Mouse (Mus musculus) liver, adult (tissue): ENCODE measurements around the gene Fgf16.

Experiments used
- GATA4 ChIP-seq: IDR thresholded peaks from 2 replicates; pipeline ENCODE4 v1.6.1; 2014; ENCODE audit warnings: mild to moderate bottlenecking, low read length; ENCODE audit not compliant: insufficient replicate concordance

Fgf16 gene

GRCm38 (mm10) chrX:105764162-105765004 lies at the start of gene Fgf16:
TSS of gene Fgf16 (plus strand) at chrX:105764279.
- TF ChIP-seq GATA4, result no peak

- no peak for TF ChIP-seq GATA4
Measured at GRCm38 (mm10) chrX:105714740-105715139, 49.3 kb upstream of the Fgf16 start.

GRCm38 (mm10) chrX:105715789-105716321 lies 48.2 kb upstream of the Fgf16 start:
- TF ChIP-seq GATA4, result no peak

GRCm38 (mm10) chrX:105718388-105718787 lies 45.7 kb upstream of the Fgf16 start:
- no peak for TF ChIP-seq GATA4

- no peak for TF ChIP-seq GATA4
Measured at GRCm38 (mm10) chrX:105718943-105719342, 45.1 kb upstream of the Fgf16 start.

DNA sequence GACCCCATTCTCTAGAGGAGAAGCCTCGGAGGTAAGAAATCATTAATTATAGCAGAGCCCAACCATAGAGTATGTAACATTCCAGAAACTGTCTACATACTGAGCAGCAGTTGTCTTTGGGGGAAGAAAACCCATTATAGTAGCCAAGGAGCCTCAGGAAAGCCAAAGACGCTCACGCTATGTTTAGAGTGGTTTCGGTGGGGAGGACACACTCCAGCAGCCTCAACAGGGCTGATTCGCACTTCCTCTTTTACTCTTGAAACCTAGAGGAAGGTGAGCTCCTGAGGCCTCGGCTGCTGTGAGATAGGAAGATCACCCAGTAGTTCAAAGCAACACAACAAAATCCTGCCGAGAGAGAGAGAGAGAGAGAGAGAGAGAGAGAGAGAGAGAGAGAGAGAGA lies 39.9 kb upstream of the Fgf16 start:
- TF ChIP-seq GATA4, result no peak

DNA sequence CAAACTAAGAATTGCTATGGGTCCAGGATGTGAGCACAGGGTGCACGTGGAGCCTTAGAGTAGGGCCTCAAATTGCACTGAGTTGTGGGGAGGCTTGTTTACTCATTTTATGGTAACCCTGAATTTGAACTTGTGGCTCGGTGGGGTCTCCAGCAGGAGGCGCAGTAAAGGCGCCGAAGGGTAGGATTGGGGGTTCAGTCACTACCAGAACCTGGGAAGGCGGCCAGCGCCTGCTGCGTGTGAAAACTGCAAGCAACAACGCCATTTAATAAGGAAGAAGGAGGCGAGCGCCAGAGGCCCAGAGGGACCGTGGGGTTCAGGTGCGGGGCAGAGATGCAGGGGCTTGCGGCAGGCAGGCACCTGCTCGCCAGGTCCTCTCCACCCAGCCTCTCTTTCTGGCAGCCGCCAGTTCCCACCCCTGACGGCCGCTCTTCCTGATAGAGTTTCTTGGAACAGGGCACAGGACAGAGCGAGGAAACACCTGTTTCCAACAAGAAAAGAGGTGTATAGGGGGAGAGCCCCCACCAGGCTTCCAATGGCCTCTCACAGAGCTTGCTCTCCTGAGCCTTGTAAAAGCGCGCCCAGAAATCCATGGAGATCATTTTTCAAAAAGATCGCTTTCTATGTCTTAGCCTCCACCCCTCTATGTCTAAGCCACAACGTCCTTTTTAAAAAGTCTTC lies 1.1 kb upstream of the Fgf16 start:
- TF ChIP-seq GATA4, result no peak

GRCm38 (mm10) chrX:105763612-105764011 lies 467 bp upstream of the Fgf16 start:
- no peak for TF ChIP-seq GATA4

DNA sequence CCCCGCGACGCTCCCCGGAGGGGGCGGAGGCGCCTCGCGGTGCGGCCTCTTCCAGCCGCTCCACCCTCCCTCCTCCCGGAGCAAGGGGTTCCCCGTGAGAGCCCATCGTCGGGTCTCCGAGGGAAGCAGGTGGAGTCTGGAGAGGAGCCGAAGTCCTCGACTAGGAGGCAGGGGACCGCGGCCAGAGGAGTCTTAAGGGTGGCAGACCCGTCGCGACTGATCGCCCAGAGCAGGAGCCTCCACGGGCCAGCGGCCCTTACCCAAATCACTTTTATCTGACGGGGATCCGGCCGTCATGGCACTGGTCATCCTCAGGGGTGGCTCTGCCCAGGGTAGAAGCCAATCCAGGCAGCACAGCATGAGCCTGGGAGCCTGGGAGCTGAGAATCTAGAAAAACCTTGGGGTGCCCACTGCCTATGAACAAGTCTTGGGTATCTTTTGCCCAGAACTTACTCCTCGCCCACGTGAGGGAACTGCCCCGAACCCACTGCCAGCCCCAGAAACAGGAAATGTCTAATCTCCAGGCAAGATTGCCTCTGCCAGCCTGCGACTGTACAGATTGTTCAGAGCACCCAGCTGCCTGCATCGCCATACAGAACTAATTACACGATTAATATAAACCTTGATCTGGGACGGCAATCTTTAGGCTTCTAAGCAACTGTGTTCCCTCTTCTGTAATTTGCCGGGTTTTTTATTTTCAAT lies 1.1 kb downstream of the Fgf16 start:
- TF ChIP-seq GATA4, result no peak

DNA sequence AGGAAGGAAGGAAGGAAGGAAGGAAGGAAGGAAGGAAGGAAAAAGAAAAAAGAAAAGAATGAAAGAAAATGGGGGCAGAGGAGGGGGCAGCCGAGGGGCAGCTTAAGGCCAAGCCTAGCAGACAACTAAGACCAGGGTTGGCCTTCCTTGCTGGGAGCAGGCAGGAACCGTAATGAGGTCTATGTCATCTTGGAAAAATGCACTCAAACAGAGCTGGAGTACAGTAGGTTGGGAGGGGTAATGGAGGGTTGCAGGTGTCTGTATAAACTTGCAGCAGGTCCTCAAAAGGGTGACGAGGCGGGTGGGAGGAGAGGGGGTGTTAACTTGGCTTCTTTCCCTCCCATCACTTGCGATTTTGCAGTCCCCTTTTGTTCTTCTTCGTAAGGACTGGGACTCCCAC lies 1.9 kb downstream of the Fgf16 start:
- no peak for TF ChIP-seq GATA4

DNA sequence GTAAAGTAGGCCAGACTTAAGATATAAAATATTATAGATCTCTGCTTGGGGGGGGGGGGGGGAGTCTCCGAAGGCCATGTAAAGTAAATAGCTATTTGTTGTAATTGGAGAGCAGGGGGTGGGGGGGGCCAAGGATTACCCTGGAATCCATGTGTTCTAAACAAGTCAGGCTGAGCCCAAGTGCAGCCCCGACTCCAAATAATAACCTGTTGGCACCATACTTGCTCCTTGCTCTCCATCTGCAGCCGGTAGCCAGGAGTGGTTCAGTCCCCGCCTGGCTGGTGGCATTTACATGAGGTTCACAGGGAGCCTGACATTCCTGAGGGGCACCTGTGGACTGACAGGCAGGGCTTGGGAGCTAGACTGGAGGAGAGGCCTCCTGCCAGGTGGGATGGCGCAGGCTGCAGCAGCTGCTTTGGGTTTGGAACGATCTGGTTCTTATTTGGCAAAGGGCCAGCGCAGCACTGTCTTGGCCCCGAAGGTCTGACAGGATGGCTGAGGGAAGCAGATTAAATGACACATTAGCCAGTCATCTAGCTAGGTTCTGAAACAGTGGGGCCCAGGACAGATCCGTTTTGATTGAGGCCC lies 3.2 kb downstream of the Fgf16 start:
- TF ChIP-seq GATA4, result no peak

- TF ChIP-seq GATA4, result no peak
Measured at GRCm38 (mm10) chrX:105767932-105768331, 3.9 kb downstream of the Fgf16 start.

- TF ChIP-seq GATA4, result no peak
Measured at GRCm38 (mm10) chrX:105773281-105773680, 9.2 kb downstream of the Fgf16 start.

- no peak for TF ChIP-seq GATA4
Measured at GRCm38 (mm10) chrX:105794806-105795403, 30.8 kb downstream of the Fgf16 start.

DNA sequence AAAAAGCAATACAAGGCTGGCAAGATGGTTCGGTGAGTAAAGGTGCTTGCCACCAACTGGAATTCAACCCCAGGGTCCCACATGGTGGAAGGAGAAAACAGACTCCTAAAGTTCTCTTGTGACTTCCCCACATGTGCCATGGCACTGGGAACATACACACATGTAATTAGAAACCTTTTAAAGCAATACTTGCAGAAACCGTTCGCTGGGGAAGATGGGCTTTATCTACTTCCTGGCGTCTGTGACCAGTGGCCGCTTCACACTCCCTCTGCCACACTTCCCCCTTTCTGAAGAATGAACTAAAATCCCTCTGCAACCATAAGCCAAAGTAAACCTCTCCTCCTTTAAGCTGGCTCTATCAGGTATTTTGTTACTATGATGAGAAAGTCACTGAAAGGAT lies 60.4 kb downstream of the Fgf16 start:
- no peak for TF ChIP-seq GATA4
